Mouse (Mus musculus) myocyte (in vitro differentiated cells): Measurements from ENCODE around the gene Olfr1362. TPM values are rescaled to one million over a fixed set of nuclear protein-coding genes. Genes with fewer than 3 reads are reported as not detected.

Source experiments
- polyA plus RNA-seq: library from polyadenylated mRNA; unstranded; fragments of >200 nt; fragmentation: generic; extraction: Trizol; gene quantifications from one replicate; pipeline ENCODE4 v1.2.1, GENCODE M21; 2012; ENCODE audit warnings: missing spikeins

Olfr1362 gene
- polyA plus RNA-seq, 1 experiment: not detected

Other genes with a start within 250 kb of the Olfr1362 start
- 13.6 TPM for gene Zkscan3, start 211.3 kb downstream of the Olfr1362 start, polyA plus RNA-seq
- 0.13 TPM for gene Pgbd1, start 173.0 kb downstream of the Olfr1362 start, polyA plus RNA-seq
- gene Zscan26, start 160.3 kb downstream of the Olfr1362 start, polyA plus RNA-seq: 6.3 TPM
- 0.05 TPM for gene Nkapl, start 145.5 kb downstream of the Olfr1362 start, polyA plus RNA-seq
- gene Zkscan4, start 135.1 kb downstream of the Olfr1362 start, polyA plus RNA-seq: not detected
- not detected for gene Gm10065, start 134.6 kb downstream of the Olfr1362 start, polyA plus RNA-seq
- gene AK157302, start 118.8 kb downstream of the Olfr1362 start, polyA plus RNA-seq: 0.71 TPM
- 29.0 TPM for gene Gm11273, start 112.6 kb downstream of the Olfr1362 start, polyA plus RNA-seq
- gene Zkscan8, start 82.9 kb downstream of the Olfr1362 start, polyA plus RNA-seq: 1.9 TPM
- 0.02 TPM for gene Olfr1366, start 71.2 kb downstream of the Olfr1362 start, polyA plus RNA-seq
- not detected for gene Olfr1535, start 54.1 kb downstream of the Olfr1362 start, polyA plus RNA-seq
- gene Olfr1364, start 32.3 kb downstream of the Olfr1362 start, polyA plus RNA-seq: not detected
- not detected for gene Olfr11, start 28.5 kb upstream of the Olfr1362 start, polyA plus RNA-seq
- not detected for gene Olfr1361, start 49.4 kb upstream of the Olfr1362 start, polyA plus RNA-seq
- not detected for gene Olfr1360, start 63.4 kb upstream of the Olfr1362 start, polyA plus RNA-seq
- not detected for gene Olfr1359, start 84.1 kb upstream of the Olfr1362 start, polyA plus RNA-seq
- 2.7 TPM for gene Hist1h2bl, start 102.1 kb upstream of the Olfr1362 start, polyA plus RNA-seq
- gene Hist1h2ai, start 102.4 kb upstream of the Olfr1362 start, polyA plus RNA-seq: 6.4 TPM
- 9.0 TPM for gene Hist1h3h, start 103.6 kb upstream of the Olfr1362 start, polyA plus RNA-seq
- gene Hist1h2bm, start 108.0 kb upstream of the Olfr1362 start, polyA plus RNA-seq: 1.3 TPM
- gene Hist1h4j, start 121.0 kb upstream of the Olfr1362 start, polyA plus RNA-seq: 1.3 TPM
- gene Hist1h4k, start 136.5 kb upstream of the Olfr1362 start, polyA plus RNA-seq: 6.3 TPM
- 2.3 TPM for gene Hist1h2ak, start 139.8 kb upstream of the Olfr1362 start, polyA plus RNA-seq
- gene Hist1h2bn, start 140.1 kb upstream of the Olfr1362 start, polyA plus RNA-seq: 1.8 TPM
- gene Hist1h1b, start 166.6 kb upstream of the Olfr1362 start, polyA plus RNA-seq: 1.7 TPM
- 10.6 TPM for gene Hist1h3i, start 169.3 kb upstream of the Olfr1362 start, polyA plus RNA-seq
- 6.8 TPM for gene Hist1h2an, start 173.2 kb upstream of the Olfr1362 start, polyA plus RNA-seq
- gene Hist1h2bp, start 173.4 kb upstream of the Olfr1362 start, polyA plus RNA-seq: 0.89 TPM
- gene Hist1h2bq, start 196.2 kb upstream of the Olfr1362 start, polyA plus RNA-seq: 72.0 TPM
- gene Hist1h2ao, start 196.4 kb upstream of the Olfr1362 start, polyA plus RNA-seq: not detected
- not detected for gene Hist1h4m, start 197.7 kb upstream of the Olfr1362 start, polyA plus RNA-seq
- gene Hist1h4n, start 218.2 kb upstream of the Olfr1362 start, polyA plus RNA-seq: 19.7 TPM
- 730 TPM for gene Hist1h2ap, start 219.5 kb upstream of the Olfr1362 start, polyA plus RNA-seq
- gene Hist1h2br, start 219.7 kb upstream of the Olfr1362 start, polyA plus RNA-seq: 71.7 TPM